Mouse (Mus musculus) lung, adult 10 weeks (tissue): ENCODE data around the gene Hist1h4d. TPM values are rescaled to one million over a fixed set of nuclear protein-coding genes. Genes with fewer than 3 reads are reported as not detected.

Experiments
- polyA plus RNA-seq: library from polyadenylated mRNA; stranded (reverse); fragments of 350-450 nt; fragmentation: Illumina TruSeq; extraction: RNeasy Lipid Tissue Mini Kit (QIAGEN cat#74804); gene quantifications from one replicate; pipeline ENCODE4 v1.2.3, GENCODE M21; 2014; ENCODE audit warnings: low read depth, low replicate concordance; ENCODE audit not compliant: insufficient read depth

The Hist1h4d gene
- polyA plus RNA-seq, 1 experiment from 2014 or later = not detected

Other genes starting within 250 kb of the Hist1h4d start
- gene Zfp322a, start 212.4 kb upstream of the Hist1h4d start, polyA plus RNA-seq = 7.0 TPM
- 4.5 TPM for gene Abt1, start 157.7 kb upstream of the Hist1h4d start, polyA plus RNA-seq
- not detected for gene Btn1a1, start 115.7 kb upstream of the Hist1h4d start, polyA plus RNA-seq
- not detected for gene Btn2a2, start 92.7 kb upstream of the Hist1h4d start, polyA plus RNA-seq
- gene Hist1h4h, start 50.5 kb upstream of the Hist1h4d start, polyA plus RNA-seq = 16.1 TPM
- not detected for gene Hist1h2af, start 47.7 kb upstream of the Hist1h4d start, polyA plus RNA-seq
- gene Hist1h3g, start 46.2 kb upstream of the Hist1h4d start, polyA plus RNA-seq = not detected
- gene Hist1h2bh, start 38.2 kb upstream of the Hist1h4d start, polyA plus RNA-seq = 0.28 TPM
- not detected for gene Hist1h3f, start 37.5 kb upstream of the Hist1h4d start, polyA plus RNA-seq
- not detected for gene Hist1h4f, start 29.9 kb upstream of the Hist1h4d start, polyA plus RNA-seq
- gene Hist1h1d, start 28.3 kb upstream of the Hist1h4d start, polyA plus RNA-seq = 0.08 TPM
- not detected for gene Hist1h3e, start 19.2 kb upstream of the Hist1h4d start, polyA plus RNA-seq
- gene Hist1h2ae, start 10.4 kb upstream of the Hist1h4d start, polyA plus RNA-seq = not detected
- gene Hist1h2bg, start 10.2 kb upstream of the Hist1h4d start, polyA plus RNA-seq = 1.5 TPM
- not detected for gene Hist1h2bf, start 7.4 kb upstream of the Hist1h4d start, polyA plus RNA-seq
- not detected for gene Hist1h2ad, start 7.2 kb upstream of the Hist1h4d start, polyA plus RNA-seq
- gene Hist1h3d, start 5.8 kb upstream of the Hist1h4d start, polyA plus RNA-seq = 1.1 TPM
- 2.7 TPM for gene Hist1h2be, start 39.5 kb downstream of the Hist1h4d start, polyA plus RNA-seq
- gene Hist1h1e, start 41.0 kb downstream of the Hist1h4d start, polyA plus RNA-seq = 0.40 TPM
- 0.25 TPM for gene Hist1h2ac, start 102.3 kb downstream of the Hist1h4d start, polyA plus RNA-seq
- 123 TPM for gene Hist1h2bc, start 102.6 kb downstream of the Hist1h4d start, polyA plus RNA-seq
- not detected for gene Hist1h1t, start 114.2 kb downstream of the Hist1h4d start, polyA plus RNA-seq
- 0.68 TPM for gene Hist1h4c, start 116.9 kb downstream of the Hist1h4d start, polyA plus RNA-seq
- 21.9 TPM for gene Hfe, start 129.3 kb downstream of the Hist1h4d start, polyA plus RNA-seq
- gene Hist1h1c, start 157.2 kb downstream of the Hist1h4d start, polyA plus RNA-seq = 58.8 TPM
- gene Hist1h3c, start 164.0 kb downstream of the Hist1h4d start, polyA plus RNA-seq = not detected
- not detected for gene Hist1h2bb, start 165.1 kb downstream of the Hist1h4d start, polyA plus RNA-seq
- gene Hist1h2ab, start 169.5 kb downstream of the Hist1h4d start, polyA plus RNA-seq = not detected
- gene Hist1h3b, start 170.7 kb downstream of the Hist1h4d start, polyA plus RNA-seq = not detected
- not detected for gene Hist1h4b, start 175.4 kb downstream of the Hist1h4d start, polyA plus RNA-seq
- gene Hist1h4a, start 179.6 kb downstream of the Hist1h4d start, polyA plus RNA-seq = not detected
- not detected for gene Hist1h3a, start 180.8 kb downstream of the Hist1h4d start, polyA plus RNA-seq
- not detected for gene Hist1h1a, start 182.1 kb downstream of the Hist1h4d start, polyA plus RNA-seq
- not detected for gene Trim38, start 188.3 kb downstream of the Hist1h4d start, polyA plus RNA-seq
- gene Slc17a2, start 225.4 kb downstream of the Hist1h4d start, polyA plus RNA-seq = 0.34 TPM